Mouse (Mus musculus) liver, embryonic 15.5 days (tissue): ENCODE results near the gene Nfyb. TPM values are rescaled to one million over a fixed set of nuclear protein-coding genes. Genes with fewer than 3 reads are reported as not detected.
A peak's percentile ranks its signal among the peaks of the same experiment; 100 is the strongest.

ENCODE experiments used
- ATAC-seq: fragments of 200-750 bp; cut with Nextera tagmentation; 2 replicates; pipeline ENCODE4 v1.8.0; 2017; ENCODE audit warnings: moderate number of reproducible peaks, mild to moderate bottlenecking, moderate library complexity; ENCODE audit not compliant: insufficient read depth
- H3K27ac ChIP-seq: fragments of 300-500 bp; sonication (generic); replicated peaks from 2 replicates; pipeline ENCODE4 v1.5.1; 2015; ENCODE audit warnings: mild to moderate bottlenecking, inconsistent platforms
- H3K27me3 ChIP-seq: fragments of 300-500 bp; sonication (generic); 2 replicates; pipeline ENCODE4 v1.6.1; 2015; ENCODE audit warnings: mild to moderate bottlenecking, inconsistent platforms
- H3K36me3 ChIP-seq: fragments of 300-500 bp; sonication (generic); replicated peaks from 2 replicates; pipeline ENCODE4 v1.6.1; 2015; ENCODE audit warnings: moderate library complexity, mild to moderate bottlenecking, inconsistent platforms
- H3K4me1 ChIP-seq: fragments of 300-500 bp; sonication (generic); replicated peaks from 2 replicates; pipeline ENCODE4 v1.6.1; 2015; ENCODE audit warnings: inconsistent platforms
- H3K4me2 ChIP-seq: fragments of 300-500 bp; sonication (generic); 2 replicates; pipeline ENCODE4 v1.6.1; 2015; ENCODE audit warnings: moderate library complexity, mild to moderate bottlenecking, inconsistent platforms
- H3K4me3 ChIP-seq: fragments of 300-500 bp; sonication (generic); replicated peaks from 2 replicates; pipeline ENCODE4 v1.5.1; 2015; ENCODE audit warnings: mild to moderate bottlenecking, inconsistent platforms
- H3K9ac ChIP-seq: fragments of 300-500 bp; sonication (generic); 2 replicates; pipeline ENCODE4 v1.6.1; 2015; ENCODE audit warnings: moderate library complexity, mild to moderate bottlenecking, inconsistent platforms
- H3K9me3 ChIP-seq: fragments of 300-500 bp; sonication (generic); replicated peaks from 2 replicates; pipeline ENCODE4 v1.6.1; 2016; ENCODE audit warnings: inconsistent platforms
- WGBS: fragments of 180-500 bp; shearing (Covaris S2); methylation state at CpG from one replicate; pipeline ENCODE4 v1.1.7; 2015; ENCODE audit warnings: mixed read lengths; ENCODE audit not compliant: insufficient replicate concordance; 5-methylcytosine and 5-hydroxymethylcytosine counted together
- polyA plus RNA-seq: library from polyadenylated mRNA; unstranded; fragments of >200 nt; fragmentation: Nextera tagmentation; extraction: Ambion mirVana; gene quantifications from 2 replicates; pipeline ENCODE4 v1.2.1, GENCODE M21; 2015

The Nfyb gene
- polyA plus RNA-seq, 1 experiment from 2014 or later, result 33.1 TPM

DNA sequence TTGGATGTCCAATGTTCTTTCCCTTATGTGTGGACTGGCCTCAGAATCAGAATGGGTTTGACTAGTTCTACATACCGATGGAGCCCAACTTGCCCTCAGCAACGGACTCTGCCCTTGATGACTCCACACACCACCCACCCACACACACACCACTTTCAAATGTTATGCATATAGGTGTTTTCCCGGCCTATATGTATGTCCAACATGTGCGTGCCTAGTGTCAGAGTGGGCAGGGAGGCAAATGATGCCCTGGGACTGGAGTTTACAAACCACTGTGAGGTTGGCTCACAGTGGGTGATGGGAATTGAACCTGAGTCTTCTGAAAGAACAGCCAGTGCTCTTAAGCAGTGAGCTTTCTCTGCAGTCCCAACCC lies 33.2 kb upstream of the Nfyb start:
- H3K4me2 ChIP-seq, result no peak overlapping the region
- H3K4me1 ChIP-seq, result peaks cover 32% of the 10 kb centered on the region
- WGBS, result 44% methylated on average over 4 of the region's 4 CpGs
- no peak overlapping the region for H3K4me3 ChIP-seq
- H3K27me3 ChIP-seq, result peaks cover 23% of the 10 kb centered on the region
- no peak for ATAC-seq
- H3K9me3 ChIP-seq, result no peaks in the 10 kb centered on the region
- no peak overlapping the region for H3K27ac ChIP-seq
- H3K36me3 ChIP-seq, result no peaks in the 10 kb centered on the region
- H3K9ac ChIP-seq, result no peak overlapping the region

DNA sequence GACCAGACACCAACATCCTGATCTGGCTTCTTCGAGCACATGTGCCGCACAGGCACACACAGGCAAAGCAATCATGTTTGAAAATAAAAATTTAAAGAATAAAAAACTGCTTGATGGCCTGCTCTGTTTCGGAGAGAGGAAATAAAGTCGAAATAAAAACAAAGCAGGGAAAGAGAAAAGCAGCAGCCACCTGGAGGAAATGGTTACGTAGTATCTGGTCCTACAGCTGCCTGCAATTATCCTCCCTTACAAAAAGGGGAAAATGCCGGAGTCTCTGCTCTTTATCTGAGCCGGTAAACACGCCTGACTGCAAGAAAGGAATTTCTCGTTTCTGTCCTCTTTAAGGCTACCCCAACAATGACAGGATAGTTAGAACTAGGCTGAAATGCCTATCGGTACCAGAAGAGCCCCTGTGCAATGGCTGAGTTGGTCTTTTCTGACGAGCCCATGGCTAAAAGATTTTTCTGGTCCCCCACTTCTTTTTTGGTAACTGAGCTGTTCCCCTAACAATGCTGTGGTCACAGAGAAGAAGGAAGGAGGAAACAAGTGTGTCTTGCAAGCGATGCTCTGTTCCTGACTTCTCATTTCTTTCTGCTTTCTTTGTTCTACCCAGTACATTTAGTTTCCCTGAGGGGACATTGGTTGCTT lies 32.7 kb upstream of the Nfyb start:
- Histone ChIP-seq H3K4me3 (no peak overlapping the region), H3K4me1 (peaks cover 32% of the 10 kb centered on the region), H3K9me3 (no peaks in the 10 kb centered on the region), H3K4me2 (peak overlapping the region; percentile 27; the same call in 1 of the 2 replicates), H3K36me3 (no peaks in the 10 kb centered on the region), H3K27me3 (peaks cover 23% of the 10 kb centered on the region), H3K9ac (no peak overlapping the region), H3K27ac (no peak overlapping the region)
- WGBS, result 17% methylated on average over 12 of the region's 12 CpGs
- ATAC-seq, result no peak

DNA sequence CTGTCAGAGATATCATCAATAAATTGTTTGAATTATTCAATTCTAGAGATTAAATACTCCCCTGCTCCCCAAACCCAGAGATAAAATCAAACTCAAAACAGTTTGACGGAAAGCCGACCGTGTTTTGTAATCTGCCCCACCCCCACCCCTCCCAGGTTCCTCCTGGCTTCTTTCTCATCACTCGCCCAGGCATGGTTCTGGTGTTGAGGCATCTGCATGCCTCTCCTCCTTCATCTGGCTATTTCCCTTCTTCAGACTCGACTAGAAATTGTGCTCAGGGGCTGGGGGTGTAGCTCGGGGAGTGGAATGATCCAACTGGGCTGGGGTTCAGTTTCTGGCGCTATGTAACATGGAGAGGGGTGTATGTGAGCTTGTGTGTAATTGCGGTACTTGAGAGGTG lies 31.8 kb upstream of the Nfyb start:
- peak overlapping the region; percentile 52 for H3K4me2 ChIP-seq
- H3K4me3 ChIP-seq, result peak overlapping the region; percentile 8; the same call in 1 of the 2 replicates
- no peak overlapping the region for H3K27ac ChIP-seq
- H3K9ac ChIP-seq, result no peak overlapping the region
- H3K36me3 ChIP-seq, result no peaks in the 10 kb centered on the region
- H3K9me3 ChIP-seq, result no peaks in the 10 kb centered on the region
- peaks cover 23% of the 10 kb centered on the region for H3K27me3 ChIP-seq
- WGBS, result 24% methylated on average over 8 of the region's 8 CpGs
- peaks cover 32% of the 10 kb centered on the region for H3K4me1 ChIP-seq
- ATAC-seq, result no peak

DNA sequence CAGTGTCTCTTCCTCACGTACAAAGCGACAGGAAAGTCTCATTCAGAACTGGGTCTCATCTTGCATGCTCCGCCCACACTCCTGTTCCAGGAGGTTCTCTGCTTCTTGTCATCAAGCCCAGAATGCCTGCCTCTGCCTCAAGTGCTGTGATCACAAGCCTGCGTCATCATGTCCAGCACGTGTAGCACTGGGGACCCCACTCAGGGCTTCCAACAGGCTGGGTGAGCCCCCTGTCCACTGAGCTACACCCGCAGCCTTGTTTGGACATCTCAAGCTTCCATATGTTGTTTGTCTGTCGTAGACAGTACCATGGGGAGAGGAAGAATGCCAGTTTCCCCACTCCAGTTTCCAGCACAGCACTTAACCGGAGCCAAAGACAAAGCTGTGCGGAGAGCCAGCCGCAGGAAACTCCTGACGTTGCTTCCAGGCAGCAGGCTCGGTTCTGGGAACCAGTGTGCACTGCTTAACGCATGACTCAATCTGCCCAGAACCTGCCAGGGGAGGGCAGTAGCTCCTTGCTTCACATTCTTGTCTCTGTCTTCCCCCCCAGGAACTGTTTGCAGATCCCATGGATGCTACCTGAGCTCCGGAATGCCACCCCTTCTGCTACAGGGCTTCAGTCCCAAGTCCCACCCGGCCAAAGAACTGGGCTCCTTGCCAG lies 31.3 kb upstream of the Nfyb start:
- Histone ChIP-seq H3K9me3 (no peaks in the 10 kb centered on the region), H3K27me3 (peaks cover 23% of the 10 kb centered on the region), H3K9ac (no peak overlapping the region), H3K36me3 (no peaks in the 10 kb centered on the region), H3K4me3 (peak overlapping the region; percentile 8; the same call in 1 of the 2 replicates), H3K27ac (no peak overlapping the region), H3K4me2 (peak overlapping the region; percentile 52), H3K4me1 (peaks cover 32% of the 10 kb centered on the region)
- ATAC-seq, result no peak
- 17% methylated on average over 15 of the region's 15 CpGs for WGBS

DNA sequence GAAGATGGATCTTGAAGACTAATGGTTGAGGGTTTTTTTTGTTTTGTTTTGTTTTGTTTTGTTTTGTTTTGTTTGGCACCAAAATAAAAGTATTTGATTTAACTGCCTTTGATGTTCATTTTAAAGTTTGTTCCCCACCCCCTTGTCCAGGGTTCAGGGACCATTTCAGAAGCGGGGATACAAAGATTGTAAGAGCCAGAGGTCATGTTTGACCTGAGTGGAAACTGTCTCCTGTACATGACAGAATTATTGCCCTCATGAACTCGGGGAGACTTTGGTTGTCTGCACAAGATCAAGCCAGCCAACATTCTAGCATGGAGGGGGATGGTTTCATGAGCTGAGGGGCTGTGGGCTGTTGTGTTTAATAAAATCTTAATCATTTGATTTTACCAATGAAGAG lies 28.4 kb upstream of the Nfyb start:
- peaks cover 32% of the 10 kb centered on the region for H3K4me1 ChIP-seq
- H3K36me3 ChIP-seq, result no peaks in the 10 kb centered on the region
- no peak overlapping the region for H3K9ac ChIP-seq
- peaks cover 23% of the 10 kb centered on the region for H3K27me3 ChIP-seq
- H3K9me3 ChIP-seq, result no peaks in the 10 kb centered on the region
- no peak overlapping the region for H3K4me3 ChIP-seq
- WGBS, result 49% methylated on average over 2 of the region's 2 CpGs
- no peak overlapping the region; the same call in 1 of the 2 replicates for H3K27ac ChIP-seq
- 0 out of 2 replicates have a peak, but pooled peaks have one; percentile 34 for ATAC-seq
- H3K4me2 ChIP-seq, result no peak overlapping the region

DNA sequence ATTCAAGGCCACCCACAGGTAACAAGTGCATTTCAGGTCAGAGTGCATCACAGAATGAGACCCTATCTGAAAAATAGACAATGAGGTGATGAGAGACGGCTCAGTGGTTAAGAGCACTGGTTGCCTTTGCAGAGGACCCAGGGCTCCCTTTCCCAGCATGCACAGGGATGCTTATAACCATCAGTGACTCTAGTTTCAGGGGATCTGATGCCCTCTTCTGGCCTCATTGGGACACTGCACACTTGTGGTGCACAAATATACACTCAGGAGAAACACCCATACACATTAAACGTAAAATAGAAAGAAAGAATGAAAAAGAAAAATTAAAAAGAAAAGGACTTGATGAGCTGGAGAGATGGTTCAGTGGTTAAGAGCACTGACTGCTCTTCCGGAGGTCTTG lies 27.8 kb upstream of the Nfyb start:
- Histone ChIP-seq H3K4me2 (no peak overlapping the region), H3K27ac (no peak overlapping the region), H3K36me3 (no peaks in the 10 kb centered on the region), H3K27me3 (peaks cover 17% of the 10 kb centered on the region), H3K9me3 (no peaks in the 10 kb centered on the region), H3K4me1 (peaks cover 27% of the 10 kb centered on the region), H3K9ac (no peak overlapping the region), H3K4me3 (no peak overlapping the region)
- WGBS, result 85% methylated on average over 3 of the region's 3 CpGs
- no peak for ATAC-seq

DNA sequence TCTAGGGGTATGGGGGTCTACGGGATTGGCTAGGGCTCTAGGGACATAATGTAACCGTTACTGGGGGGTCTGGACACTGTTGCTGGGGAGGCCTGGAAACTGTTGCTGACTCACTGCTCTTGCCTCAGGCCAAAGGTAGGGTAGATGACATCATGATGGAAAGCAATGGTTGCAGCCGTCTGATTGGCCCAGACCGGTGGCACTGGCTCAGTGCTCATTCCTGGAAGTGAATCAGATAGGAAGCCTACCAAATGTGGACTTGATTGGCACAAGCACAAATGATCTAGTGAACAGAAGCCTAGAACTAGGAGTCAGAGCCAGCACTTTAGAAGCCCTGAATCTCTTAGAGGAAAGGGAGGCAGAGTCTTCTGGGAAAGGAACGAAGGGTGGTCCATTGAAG lies 26.6 kb upstream of the Nfyb start:
- Histone ChIP-seq H3K27ac (no peak overlapping the region), H3K4me1 (peaks cover 16% of the 10 kb centered on the region), H3K9me3 (no peaks in the 10 kb centered on the region), H3K36me3 (no peaks in the 10 kb centered on the region), H3K9ac (no peak overlapping the region), H3K4me3 (no peak overlapping the region), H3K4me2 (no peak overlapping the region), H3K27me3 (peaks cover 6% of the 10 kb centered on the region; the same call in 1 of the 2 replicates)
- WGBS, result 69% methylated on average over 5 of the region's 5 CpGs
- no peak for ATAC-seq

DNA sequence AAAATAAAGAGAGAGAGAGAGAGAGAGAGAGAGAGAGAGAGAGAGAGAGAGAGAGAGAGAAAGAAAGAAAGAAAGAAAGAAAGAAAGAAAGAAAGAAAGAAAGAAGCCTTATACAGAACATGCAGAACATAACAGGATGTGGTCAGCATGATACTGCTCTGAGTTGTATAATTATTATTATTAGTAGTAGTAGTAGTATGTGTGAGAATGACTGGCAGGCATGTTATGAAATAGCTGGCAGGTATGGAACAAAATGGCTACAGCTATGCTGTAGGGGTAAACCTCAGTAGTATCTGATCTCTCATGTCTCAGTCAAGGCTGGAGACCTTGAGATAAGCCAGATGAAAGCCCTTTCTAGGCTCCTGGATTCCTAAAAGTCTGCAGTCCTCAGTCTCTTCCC lies 25.2 kb upstream of the Nfyb start:
- Histone ChIP-seq H3K9me3 (no peaks in the 10 kb centered on the region), H3K4me2 (no peak overlapping the region), H3K36me3 (no peaks in the 10 kb centered on the region), H3K4me3 (no peak overlapping the region), H3K27me3 (no peaks in the 10 kb centered on the region), H3K27ac (no peak overlapping the region), H3K9ac (no peak overlapping the region), H3K4me1 (0 out of 2 replicates have a peak, but pooled peaks cover 8% of the 10 kb centered on the region)
- no peak for ATAC-seq

DNA sequence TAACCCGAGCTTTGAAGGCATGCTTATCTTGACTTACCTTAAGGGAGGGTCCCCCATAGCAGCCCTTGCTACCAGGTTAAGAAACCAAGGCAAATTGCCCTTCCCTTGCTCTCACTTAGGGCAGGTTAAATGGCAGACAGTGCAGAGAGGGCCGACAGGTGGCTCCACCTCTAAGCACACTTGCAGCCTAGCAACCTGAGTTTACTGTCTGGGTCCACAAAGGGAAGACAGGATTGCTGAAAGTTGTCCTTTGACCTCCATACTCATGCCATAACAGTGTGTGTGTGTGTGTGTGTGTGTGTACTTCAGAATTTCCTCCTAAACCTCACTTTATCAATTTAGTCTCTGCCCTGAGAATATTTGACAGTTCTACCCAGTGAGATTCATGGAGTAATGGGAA lies 18.5 kb upstream of the Nfyb start:
- 23% methylated on average over 2 of the region's 2 CpGs for WGBS
- Histone ChIP-seq H3K4me1 (peaks cover 31% of the 10 kb centered on the region), H3K36me3 (no peaks in the 10 kb centered on the region), H3K9me3 (no peaks in the 10 kb centered on the region), H3K4me3 (no peak overlapping the region), H3K9ac (no peak overlapping the region), H3K4me2 (no peak overlapping the region), H3K27me3 (no peaks in the 10 kb centered on the region), H3K27ac (no peak overlapping the region)
- ATAC-seq, result peak; percentile 51; the same call in 1 of the 2 replicates

DNA sequence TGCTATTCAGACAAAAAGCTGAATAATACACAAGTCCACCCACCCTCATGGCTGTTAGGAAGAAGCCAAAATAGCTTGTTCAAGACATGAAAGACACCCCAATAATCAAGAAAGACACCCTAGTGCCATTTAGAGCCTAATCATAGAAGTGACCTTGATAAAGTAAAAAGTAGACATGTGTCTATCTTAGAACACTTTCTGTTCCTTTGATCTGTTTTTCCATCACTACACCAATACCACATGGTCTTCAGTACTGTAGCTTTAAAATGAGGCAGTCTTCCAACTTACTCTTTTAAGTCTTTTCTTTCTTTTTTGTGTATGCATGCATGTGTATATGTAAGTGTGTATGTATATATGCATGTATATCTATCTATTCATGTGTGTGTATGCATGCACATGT lies 16.9 kb upstream of the Nfyb start:
- Histone ChIP-seq H3K36me3 (no peaks in the 10 kb centered on the region), H3K27me3 (no peaks in the 10 kb centered on the region), H3K9ac (no peak overlapping the region), H3K4me2 (no peak overlapping the region), H3K4me1 (peaks cover 46% of the 10 kb centered on the region), H3K9me3 (no peaks in the 10 kb centered on the region), H3K4me3 (no peak overlapping the region), H3K27ac (no peak overlapping the region)
- no peak for ATAC-seq

DNA sequence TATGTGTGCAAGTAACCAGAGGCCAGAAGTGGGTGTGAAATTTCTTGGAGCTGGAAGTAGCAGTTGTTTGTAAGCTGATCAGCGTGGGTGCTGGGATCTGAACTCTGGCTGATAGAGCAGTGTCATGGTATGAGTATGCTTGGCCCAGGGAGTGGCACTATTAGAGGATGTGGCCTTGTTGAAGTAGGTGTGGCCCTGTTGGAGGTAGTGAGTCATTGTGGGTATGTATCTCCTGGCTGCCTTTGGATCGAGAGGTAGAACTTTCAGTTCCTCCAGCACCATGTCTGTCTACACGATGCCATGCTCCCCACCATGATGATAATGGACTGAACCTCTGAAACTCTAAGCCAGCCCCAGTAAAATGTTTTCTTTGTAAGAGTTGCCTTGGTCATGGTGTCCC lies 16.4 kb upstream of the Nfyb start:
- WGBS, result 45% methylated on average over 3 of the region's 3 CpGs
- peak; percentile 43; the same call in 1 of the 2 replicates for ATAC-seq
- peaks cover 46% of the 10 kb centered on the region for H3K4me1 ChIP-seq

DNA sequence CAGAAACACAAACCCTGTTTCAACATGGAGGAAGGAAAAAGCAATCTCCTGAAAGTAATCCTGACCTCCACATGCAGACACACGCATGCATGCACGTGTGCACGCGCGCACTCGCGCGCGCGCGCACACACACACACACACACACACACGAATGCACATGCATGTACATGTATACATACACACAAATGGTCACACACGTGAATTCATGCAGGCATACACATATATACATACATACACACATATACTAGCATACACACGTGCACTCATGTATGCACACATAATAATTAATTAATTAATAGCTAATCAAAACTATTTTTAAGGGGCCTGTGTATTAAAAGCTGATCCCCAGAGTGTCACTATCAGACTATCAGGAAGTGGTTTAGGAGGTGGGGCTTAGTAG lies 15.9 kb upstream of the Nfyb start:
- Histone ChIP-seq H3K9ac (no peak overlapping the region), H3K27me3 (no peaks in the 10 kb centered on the region), H3K9me3 (no peaks in the 10 kb centered on the region), H3K4me1 (peaks cover 46% of the 10 kb centered on the region), H3K27ac (no peak overlapping the region), H3K36me3 (no peaks in the 10 kb centered on the region), H3K4me2 (no peak overlapping the region), H3K4me3 (no peak overlapping the region)
- 91% methylated on average over 14 of the region's 14 CpGs for WGBS
- ATAC-seq, result no peak

More for the DNA sequence above, 16.4 kb upstream of the Nfyb start:
- H3K9ac ChIP-seq, result no peak overlapping the region
- H3K27ac ChIP-seq, result no peak overlapping the region
- H3K36me3 ChIP-seq, result no peaks in the 10 kb centered on the region
- no peaks in the 10 kb centered on the region for H3K27me3 ChIP-seq
- H3K4me3 ChIP-seq, result no peak overlapping the region
- no peak overlapping the region for H3K4me2 ChIP-seq
- H3K9me3 ChIP-seq, result no peaks in the 10 kb centered on the region
